Mouse (Mus musculus) testis, adult 2 months (tissue): ENCODE data around the gene Lrrc8d.

Experiments
- CTCF ChIP-seq: fragments of 200-500 bp; IDR thresholded peaks from 2 replicates; pipeline ENCODE4 v1.5.1; 2012; ENCODE audit warnings: low read depth, mild to moderate bottlenecking, inconsistent platforms, low read length, moderate library complexity; ENCODE audit not compliant: control insufficient read depth, insufficient read depth, insufficient replicate concordance
- POLR2A ChIP-seq: fragments of 200-500 bp; IDR thresholded peaks from 2 replicates; pipeline ENCODE4 v1.6.1; 2012; ENCODE audit warnings: low read depth, mild to moderate bottlenecking, inconsistent platforms, low read length, moderate library complexity; ENCODE audit not compliant: control insufficient read depth

- TF ChIP-seq POLR2A (no peak), CTCF (no peak)
Measured at GRCm38 (mm10) chr5:105672332-105672731, 27.4 kb upstream of the Lrrc8d start.
